Mouse (Mus musculus): ENCODE measurements at regions not wholly inside any gene's neighbourhood (a gene's known extent, or its start where the extent isn't known, plus 50 kb on each side); places are given as distances from the start of the nearest gene placed in this dataset.

- TF ChIP-seq CTCF (conservative IDR thresholded peaks at IDR 0.05; ENCODE audit: low read length): no peak
- no peak for TF ChIP-seq NANOG (IDR thresholded peaks at IDR 0.05; ENCODE audit: borderline replicate concordance, low read length)
- no peak for TF ChIP-seq POU5F1 (IDR thresholded peaks at IDR 0.05; ENCODE audit: borderline replicate concordance, low read length)
These were observed 140.2 kb upstream of the Steap1 start for GRCm38 (mm10) chr5:5889376-5889775.
